Mouse (Mus musculus): Measurements from ENCODE around the gene Vmn1r219. TPM values are rescaled to one million over a fixed set of nuclear protein-coding genes. Genes with fewer than 3 reads are reported as not detected.

Vmn1r219 gene
- polyA plus RNA-seq (2017; shearing (Covaris generic)), result not detected

DNA sequence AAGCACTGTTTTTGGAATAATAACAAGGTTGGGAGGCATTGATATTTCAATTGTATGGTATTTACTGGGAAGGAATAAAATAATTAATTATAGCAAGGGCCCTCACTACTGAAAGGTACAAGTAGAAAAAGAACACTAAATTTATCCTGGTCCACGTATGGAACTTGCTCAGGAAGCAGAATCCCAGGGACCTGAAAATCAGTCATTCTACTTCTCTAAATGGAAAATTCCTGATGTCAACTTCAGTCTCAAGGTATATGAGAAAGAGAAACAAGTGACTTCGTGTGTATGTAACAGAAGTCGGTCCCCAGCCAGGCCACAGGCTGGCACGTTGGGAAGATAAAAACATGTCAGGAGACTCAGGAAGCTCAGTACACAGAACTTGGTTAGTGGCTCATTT lies at the start of gene Vmn1r219:
Gene Vmn1r219 (plus strand): TSS at position 301 of the 400 bp plus-strand sequence.

DNA sequence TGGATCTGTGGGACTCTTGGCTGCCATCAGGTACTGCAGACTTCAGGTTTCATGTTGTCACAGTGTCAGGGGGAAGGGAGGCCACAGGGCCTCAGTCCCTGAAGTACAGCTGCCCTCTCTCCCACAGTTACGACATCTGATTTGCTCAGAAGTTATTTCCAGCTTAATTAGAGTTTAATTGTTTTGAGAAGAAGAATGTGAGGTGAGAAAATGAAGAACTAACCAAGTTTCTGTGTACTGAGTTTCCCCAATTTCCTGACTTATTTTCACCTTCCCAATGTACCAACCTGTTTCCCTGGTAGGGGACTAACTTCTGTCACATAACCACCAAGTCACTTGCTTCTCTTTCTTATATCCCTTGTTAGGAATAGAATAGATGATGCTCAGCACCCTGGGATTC lies 41.0 kb upstream of the Vmn1r219 start, which contains the start of gene Vmn1r217:
Gene Vmn1r217 (minus strand): TSS at position 101 of the 400 bp plus-strand sequence.

DNA sequence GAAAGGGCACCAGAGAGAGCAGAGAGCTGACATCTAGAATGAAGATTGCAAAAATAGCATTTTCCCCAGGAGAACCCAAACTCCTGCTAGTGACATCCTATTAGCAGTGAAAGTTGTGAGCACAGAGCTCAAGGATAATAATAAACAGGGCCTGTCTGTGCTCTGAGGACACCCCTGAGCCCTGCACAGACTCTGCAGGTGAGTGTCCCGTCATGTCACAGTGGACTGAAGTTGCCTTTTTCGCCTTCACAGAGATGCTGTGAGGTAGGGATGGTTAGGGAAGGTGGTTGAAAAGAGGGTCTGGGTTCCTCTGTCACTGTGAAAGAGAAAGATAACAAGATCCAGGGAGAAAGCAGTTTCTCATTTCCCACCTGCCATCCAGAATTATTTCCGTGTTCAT lies 26.0 kb upstream of the Vmn1r219 start, which contains the start of gene Vmn1r218:
Gene Vmn1r218 (plus strand): TSS at position 57 of the 400 bp plus-strand sequence.

DNA sequence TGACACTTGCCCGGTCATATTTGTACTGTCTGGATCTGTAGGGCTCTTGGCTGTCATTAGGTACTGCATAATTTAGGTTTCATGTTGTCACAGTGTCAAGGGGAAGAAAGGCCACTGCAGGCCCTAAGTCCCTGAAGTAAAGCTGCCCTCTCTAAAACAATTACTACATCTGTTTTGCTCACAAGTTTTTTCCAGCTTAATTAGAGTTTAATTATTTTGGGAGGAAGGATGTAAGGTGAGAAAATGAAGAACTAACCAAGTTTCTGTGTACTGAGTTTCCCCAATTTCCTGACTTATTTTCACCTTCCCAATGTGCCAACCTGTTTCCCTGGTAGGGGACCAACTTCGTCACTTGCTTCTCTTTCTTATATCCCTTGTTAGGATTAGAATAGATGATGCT lies 28.8 kb downstream of the Vmn1r219 start, which contains the start of gene Vmn1r220:
Gene Vmn1r220 (minus strand): TSS at position 101 of the 400 bp plus-strand sequence.

DNA sequence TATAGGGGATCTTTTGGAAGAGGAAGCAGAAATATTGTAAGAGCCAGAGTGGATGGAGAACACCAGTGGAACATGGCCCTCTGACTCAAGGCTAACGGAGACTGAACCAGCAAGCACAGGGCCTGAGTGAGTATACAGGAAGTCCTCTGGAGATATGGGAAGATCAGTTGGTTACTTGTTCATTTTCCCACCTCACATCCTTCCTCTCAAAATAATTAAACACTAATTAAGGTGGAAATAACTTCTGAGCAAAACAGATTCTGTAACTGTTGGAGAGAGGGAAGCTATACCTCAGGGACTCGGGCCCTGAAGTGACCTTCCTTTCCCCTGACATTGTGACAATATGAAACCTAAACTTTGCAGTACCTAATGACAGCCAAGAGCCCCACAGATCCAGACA lies 54.7 kb downstream of the Vmn1r219 start, which contains the start of gene Vmn1r221:
Gene Vmn1r221 (plus strand): TSS at position 301 of the 400 bp plus-strand sequence.

Other genes with a start within 250 kb of the Vmn1r219 start
- not detected for gene Vmn1r213, start 151.7 kb upstream of the Vmn1r219 start, polyA plus RNA-seq (2017; shearing (Covaris generic))
- gene Vmn1r214, start 128.9 kb upstream of the Vmn1r219 start, polyA plus RNA-seq (2017; shearing (Covaris generic)), result 0.08 TPM
- not detected for gene Vmn1r215, start 91.3 kb upstream of the Vmn1r219 start, polyA plus RNA-seq (2017; shearing (Covaris generic))
- not detected for gene Vmn1r217, start 41.1 kb upstream of the Vmn1r219 start, polyA plus RNA-seq (2017; shearing (Covaris generic))
- 0.02 TPM for gene Vmn1r218, start 26.2 kb upstream of the Vmn1r219 start, polyA plus RNA-seq (2017; shearing (Covaris generic))
- not detected for gene Vmn1r220, start 28.7 kb downstream of the Vmn1r219 start, polyA plus RNA-seq (2017; shearing (Covaris generic))
- gene Vmn1r221, start 54.8 kb downstream of the Vmn1r219 start, polyA plus RNA-seq (2017; shearing (Covaris generic)), result not detected
- 0.07 TPM for gene Vmn1r222, start 76.6 kb downstream of the Vmn1r219 start, polyA plus RNA-seq (2017; shearing (Covaris generic))
- gene Vmn1r223, start 87.8 kb downstream of the Vmn1r219 start, polyA plus RNA-seq (2017; shearing (Covaris generic)), result not detected
- 25.9 TPM for gene Zfp322a, start 209.9 kb downstream of the Vmn1r219 start, polyA plus RNA-seq (2017; shearing (Covaris generic))